Mouse (Mus musculus) liver, embryonic 15.5 days (tissue): Measurements from ENCODE around the gene BC052040. TPM values are rescaled to one million over a fixed set of nuclear protein-coding genes. Genes with fewer than 3 reads are reported as not detected.

ENCODE experiments used
- ATAC-seq: fragments of 200-750 bp; cut with Nextera tagmentation; 2 replicates; pipeline ENCODE4 v1.8.0; 2017; ENCODE audit warnings: moderate number of reproducible peaks, mild to moderate bottlenecking, moderate library complexity; ENCODE audit not compliant: insufficient read depth
- H3K27ac ChIP-seq: fragments of 300-500 bp; sonication (generic); replicated peaks from 2 replicates; pipeline ENCODE4 v1.5.1; 2015; ENCODE audit warnings: mild to moderate bottlenecking, inconsistent platforms
- H3K27me3 ChIP-seq: fragments of 300-500 bp; sonication (generic); 2 replicates; pipeline ENCODE4 v1.6.1; 2015; ENCODE audit warnings: mild to moderate bottlenecking, inconsistent platforms
- H3K36me3 ChIP-seq: fragments of 300-500 bp; sonication (generic); replicated peaks from 2 replicates; pipeline ENCODE4 v1.6.1; 2015; ENCODE audit warnings: moderate library complexity, mild to moderate bottlenecking, inconsistent platforms
- H3K4me1 ChIP-seq: fragments of 300-500 bp; sonication (generic); replicated peaks from 2 replicates; pipeline ENCODE4 v1.6.1; 2015; ENCODE audit warnings: inconsistent platforms
- H3K4me2 ChIP-seq: fragments of 300-500 bp; sonication (generic); 2 replicates; pipeline ENCODE4 v1.6.1; 2015; ENCODE audit warnings: moderate library complexity, mild to moderate bottlenecking, inconsistent platforms
- H3K4me3 ChIP-seq: fragments of 300-500 bp; sonication (generic); replicated peaks from 2 replicates; pipeline ENCODE4 v1.5.1; 2015; ENCODE audit warnings: mild to moderate bottlenecking, inconsistent platforms
- H3K9ac ChIP-seq: fragments of 300-500 bp; sonication (generic); 2 replicates; pipeline ENCODE4 v1.6.1; 2015; ENCODE audit warnings: moderate library complexity, mild to moderate bottlenecking, inconsistent platforms
- H3K9me3 ChIP-seq: fragments of 300-500 bp; sonication (generic); replicated peaks from 2 replicates; pipeline ENCODE4 v1.6.1; 2016; ENCODE audit warnings: inconsistent platforms
- WGBS: fragments of 180-500 bp; shearing (Covaris S2); methylation state at CpG from one replicate; pipeline ENCODE4 v1.1.7; 2015; ENCODE audit warnings: mixed read lengths; ENCODE audit not compliant: insufficient replicate concordance; 5-methylcytosine and 5-hydroxymethylcytosine counted together
- polyA plus RNA-seq: library from polyadenylated mRNA; unstranded; fragments of >200 nt; fragmentation: Nextera tagmentation; extraction: Ambion mirVana; gene quantifications from 2 replicates; pipeline ENCODE4 v1.2.1, GENCODE M21; 2015

The BC052040 gene
- polyA plus RNA-seq, 1 experiment from 2014 or later, result 7.9 TPM

- no peak overlapping the region for H3K9ac ChIP-seq
- no peak for ATAC-seq
- peaks cover 8% of the 10 kb centered on the region for H3K4me1 ChIP-seq
- H3K27me3 ChIP-seq, result no peaks in the 10 kb centered on the region
- H3K36me3 ChIP-seq, result no peaks in the 10 kb centered on the region
- H3K27ac ChIP-seq, result no peak overlapping the region
- H3K4me2 ChIP-seq, result no peak overlapping the region
- H3K9me3 ChIP-seq, result no peaks in the 10 kb centered on the region
- 68% methylated on average over 2 of the region's 2 CpGs for WGBS
- H3K4me3 ChIP-seq, result no peak overlapping the region
Observed at GRCm38 (mm10) chr2:115602116-115602515, 20.6 kb downstream of the BC052040 start.

- Histone ChIP-seq H3K4me3 (no peak overlapping the region), H3K36me3 (no peaks in the 10 kb centered on the region), H3K4me1 (peaks cover 8% of the 10 kb centered on the region), H3K4me2 (no peak overlapping the region), H3K27ac (no peak overlapping the region), H3K9ac (no peak overlapping the region), H3K27me3 (no peaks in the 10 kb centered on the region), H3K9me3 (no peaks in the 10 kb centered on the region)
- no peak for ATAC-seq
- WGBS, result 42% methylated on average over 6 of the region's 6 CpGs
Observed at GRCm38 (mm10) chr2:115604132-115604531, 22.6 kb downstream of the BC052040 start.

- Histone ChIP-seq H3K27me3 (no peaks in the 10 kb centered on the region), H3K9me3 (no peaks in the 10 kb centered on the region), H3K9ac (no peak overlapping the region), H3K36me3 (no peaks in the 10 kb centered on the region), H3K4me3 (no peak overlapping the region), H3K27ac (no peak overlapping the region), H3K4me1 (peaks cover 14% of the 10 kb centered on the region), H3K4me2 (no peak overlapping the region)
- 45% methylated on average over 1 of the region's 1 CpGs for WGBS
- no peak for ATAC-seq
Observed at GRCm38 (mm10) chr2:115605829-115606336, 24.4 kb downstream of the BC052040 start.

GRCm38 (mm10) chr2:115609020-115609419 lies 27.5 kb downstream of the BC052040 start:
- Histone ChIP-seq H3K4me2 (no peak overlapping the region), H3K27ac (no peak overlapping the region), H3K4me1 (peaks cover 14% of the 10 kb centered on the region), H3K4me3 (no peak overlapping the region), H3K9me3 (no peaks in the 10 kb centered on the region), H3K36me3 (no peaks in the 10 kb centered on the region), H3K27me3 (no peaks in the 10 kb centered on the region), H3K9ac (no peak overlapping the region)
- ATAC-seq, result no peak
- WGBS, result 82% methylated on average over 3 of the region's 3 CpGs

GRCm38 (mm10) chr2:115610092-115610491 lies 28.6 kb downstream of the BC052040 start:
- Histone ChIP-seq H3K27ac (no peak overlapping the region), H3K9ac (no peak overlapping the region), H3K27me3 (no peaks in the 10 kb centered on the region), H3K36me3 (no peaks in the 10 kb centered on the region), H3K4me2 (no peak overlapping the region), H3K4me3 (no peak overlapping the region), H3K9me3 (no peaks in the 10 kb centered on the region), H3K4me1 (peaks cover 14% of the 10 kb centered on the region)
- 29% methylated on average over 2 of the region's 2 CpGs for WGBS
- no peak for ATAC-seq

GRCm38 (mm10) chr2:115610503-115610902 lies 29.0 kb downstream of the BC052040 start:
- no peaks in the 10 kb centered on the region for H3K27me3 ChIP-seq
- no peaks in the 10 kb centered on the region for H3K9me3 ChIP-seq
- H3K36me3 ChIP-seq, result no peaks in the 10 kb centered on the region
- no peak overlapping the region for H3K9ac ChIP-seq
- H3K4me1 ChIP-seq, result peaks cover 14% of the 10 kb centered on the region
- no peak for ATAC-seq
- H3K4me3 ChIP-seq, result no peak overlapping the region
- no peak overlapping the region for H3K27ac ChIP-seq
- WGBS, result 73% methylated on average over 6 of the region's 6 CpGs
- no peak overlapping the region for H3K4me2 ChIP-seq

- H3K27me3 ChIP-seq, result no peaks in the 10 kb centered on the region
- H3K4me3 ChIP-seq, result no peak overlapping the region
- H3K9me3 ChIP-seq, result no peaks in the 10 kb centered on the region
- H3K4me2 ChIP-seq, result no peak overlapping the region
- WGBS, result 68% methylated on average over 3 of the region's 3 CpGs
- H3K36me3 ChIP-seq, result no peaks in the 10 kb centered on the region
- H3K4me1 ChIP-seq, result peaks cover 6% of the 10 kb centered on the region; the same call in 1 of the 2 replicates
- H3K9ac ChIP-seq, result no peak overlapping the region
- ATAC-seq, result no peak
- no peak overlapping the region for H3K27ac ChIP-seq
Observed at GRCm38 (mm10) chr2:115613830-115614520, 32.5 kb downstream of the BC052040 start.

GRCm38 (mm10) chr2:115628471-115628870 lies 47.0 kb downstream of the BC052040 start:
- H3K4me2 ChIP-seq, result no peak overlapping the region
- H3K9me3 ChIP-seq, result no peaks in the 10 kb centered on the region
- H3K4me3 ChIP-seq, result no peak overlapping the region
- no peaks in the 10 kb centered on the region for H3K27me3 ChIP-seq
- ATAC-seq, result no peak
- H3K4me1 ChIP-seq, result no peaks in the 10 kb centered on the region
- 76% methylated on average over 4 of the region's 4 CpGs for WGBS
- no peak overlapping the region for H3K27ac ChIP-seq
- no peaks in the 10 kb centered on the region for H3K36me3 ChIP-seq
- H3K9ac ChIP-seq, result no peak overlapping the region

GRCm38 (mm10) chr2:115631031-115631434 lies 49.5 kb downstream of the BC052040 start:
- H3K9ac ChIP-seq, result no peak overlapping the region
- no peaks in the 10 kb centered on the region for H3K9me3 ChIP-seq
- no peak overlapping the region for H3K27ac ChIP-seq
- 76% methylated on average over 5 of the region's 5 CpGs for WGBS
- no peak overlapping the region for H3K4me2 ChIP-seq
- peaks cover 5% of the 10 kb centered on the region; the same call in 1 of the 2 replicates for H3K36me3 ChIP-seq
- no peaks in the 10 kb centered on the region for H3K27me3 ChIP-seq
- no peak overlapping the region for H3K4me3 ChIP-seq
- H3K4me1 ChIP-seq, result no peaks in the 10 kb centered on the region
- no peak for ATAC-seq

GRCm38 (mm10) chr2:115631826-115632225 lies 50.3 kb downstream of the BC052040 start:
- H3K4me1 ChIP-seq, result no peaks in the 10 kb centered on the region
- H3K27me3 ChIP-seq, result no peaks in the 10 kb centered on the region
- no peak for ATAC-seq
- no peak overlapping the region for H3K4me3 ChIP-seq
- H3K9ac ChIP-seq, result no peak overlapping the region
- H3K27ac ChIP-seq, result no peak overlapping the region
- no peaks in the 10 kb centered on the region for H3K9me3 ChIP-seq
- H3K4me2 ChIP-seq, result no peak overlapping the region
- 79% methylated on average over 4 of the region's 4 CpGs for WGBS
- H3K36me3 ChIP-seq, result peaks cover 5% of the 10 kb centered on the region; the same call in 1 of the 2 replicates

- Histone ChIP-seq H3K27ac (no peak overlapping the region), H3K4me3 (no peak overlapping the region), H3K4me2 (no peak overlapping the region), H3K27me3 (no peaks in the 10 kb centered on the region), H3K9me3 (no peaks in the 10 kb centered on the region), H3K9ac (no peak overlapping the region), H3K4me1 (no peaks in the 10 kb centered on the region), H3K36me3 (no peaks in the 10 kb centered on the region)
- WGBS, result 72% methylated on average over 2 of the region's 2 CpGs
- no peak for ATAC-seq
Observed at GRCm38 (mm10) chr2:115650203-115650602, 68.7 kb downstream of the BC052040 start.

GRCm38 (mm10) chr2:115659712-115660111 lies 78.2 kb downstream of the BC052040 start:
- Histone ChIP-seq H3K4me1 (no peaks in the 10 kb centered on the region), H3K9ac (no peak overlapping the region), H3K27ac (no peak overlapping the region), H3K4me2 (no peak overlapping the region), H3K36me3 (no peaks in the 10 kb centered on the region), H3K27me3 (no peaks in the 10 kb centered on the region), H3K9me3 (no peaks in the 10 kb centered on the region), H3K4me3 (no peak overlapping the region)
- WGBS, result 83% methylated on average over 8 of the region's 8 CpGs
- no peak for ATAC-seq
